Mouse (Mus musculus): ENCODE results near the gene Ctdspl.

- TF ChIP-seq TCF12 (IDR thresholded peaks at IDR 0.05; ENCODE audit: insufficient read depth, poor library complexity, severe bottlenecking) (no peak), USF1 (IDR thresholded peaks at IDR 0.05; ENCODE audit: low read depth) (no peak), POLR2A (IDR thresholded peaks at IDR 0.05; ENCODE audit: insufficient read length, low read depth) (no peak), CEBPB (IDR thresholded peaks at IDR 0.05; ENCODE audit: insufficient read depth, poor library complexity, severe bottlenecking) (no peak), E2F4 (IDR thresholded peaks at IDR 0.05; ENCODE audit: insufficient read depth) (no peak)
These were observed 99.0 kb downstream of the Ctdspl start for GRCm38 (mm10) chr9:119025263-119025662.

All from myocyte (in vitro differentiated cells).